Mouse (Mus musculus) NIH3T3 (cell line): Measurements from ENCODE around the gene Fem1a.

Experiments
- DNase-seq: peaks from one replicate; pipeline ENCODE4 v3.0.0-alpha.2; 2012; ENCODE audit warnings: low read depth

The Fem1a gene

DNA sequence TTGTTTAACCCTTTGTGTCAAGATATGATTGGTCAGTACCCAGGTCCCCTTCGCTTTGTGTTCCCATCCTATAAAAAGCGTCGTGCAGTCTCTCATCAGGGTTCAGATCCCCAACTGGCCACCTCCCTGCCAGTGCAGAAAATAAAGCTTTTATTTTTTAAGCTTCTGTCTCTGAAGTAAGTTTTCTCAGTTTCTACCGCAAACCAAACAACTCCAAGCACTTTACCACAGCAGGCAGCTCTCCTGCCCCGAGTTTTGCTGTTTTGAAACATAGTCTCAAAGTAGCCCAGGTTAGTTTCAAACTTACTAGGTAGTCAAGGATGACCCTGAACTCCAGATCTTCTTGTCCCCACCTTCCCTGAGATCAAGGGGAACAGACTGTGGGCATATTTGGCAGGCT, 21.7 kb downstream of the Fem1a start:
- DNase-seq = no peak

DNA sequence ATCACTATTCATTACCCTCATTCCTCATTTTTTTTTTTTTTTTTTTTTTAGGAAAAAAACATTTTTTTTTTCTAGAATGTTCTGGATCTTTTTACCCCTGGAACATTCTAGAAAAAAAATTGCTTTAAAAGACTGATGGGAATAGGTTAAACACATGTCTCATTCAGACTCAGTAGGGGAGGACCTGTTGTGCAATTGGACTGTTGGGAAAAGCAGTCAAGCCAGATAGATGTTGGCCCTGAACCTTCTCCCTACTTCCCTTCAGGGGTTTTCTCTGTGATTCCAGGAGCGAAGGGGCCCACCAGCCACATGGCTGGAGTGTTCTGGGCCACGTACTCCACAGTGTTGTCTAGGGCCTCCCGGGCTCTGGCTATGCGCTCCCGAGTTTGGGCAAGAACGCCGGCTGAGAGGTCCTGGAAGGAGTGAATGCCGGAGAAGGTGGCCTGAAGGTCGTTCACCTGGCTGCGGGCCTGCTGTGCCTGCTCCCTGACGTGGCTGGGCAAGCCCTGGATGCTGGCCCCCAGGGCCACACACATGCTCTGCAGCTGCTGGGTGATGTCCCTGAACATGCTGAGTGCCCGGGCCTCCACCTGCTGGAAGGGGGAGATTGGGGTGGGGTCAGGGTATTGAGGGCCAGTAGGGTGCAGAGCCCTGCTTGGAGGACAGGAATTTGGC, 23.0 kb downstream of the Fem1a start:
- peak; percentile 51 for DNase-seq

DNA sequence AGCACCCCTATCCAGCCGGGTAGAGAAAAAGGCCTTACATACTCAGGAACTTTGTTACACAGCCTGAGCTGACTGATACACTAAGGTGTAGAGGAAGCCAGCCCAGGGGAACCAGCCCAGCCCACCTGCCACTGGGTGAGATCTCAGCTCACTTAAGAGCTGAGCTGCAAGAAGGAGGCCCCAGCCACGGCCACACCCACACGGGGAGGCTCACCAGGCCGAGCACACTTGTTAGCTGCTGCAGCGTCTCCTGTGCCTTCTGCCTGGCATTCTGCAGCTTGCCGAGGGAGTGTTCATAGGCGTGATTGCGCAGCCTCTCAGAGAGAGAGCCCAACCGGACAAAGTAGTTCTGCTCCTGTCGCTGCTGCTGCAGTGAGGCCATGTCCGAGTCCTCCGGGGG, 24.6 kb downstream of the Fem1a start:
- DNase-seq = no peak

DNA sequence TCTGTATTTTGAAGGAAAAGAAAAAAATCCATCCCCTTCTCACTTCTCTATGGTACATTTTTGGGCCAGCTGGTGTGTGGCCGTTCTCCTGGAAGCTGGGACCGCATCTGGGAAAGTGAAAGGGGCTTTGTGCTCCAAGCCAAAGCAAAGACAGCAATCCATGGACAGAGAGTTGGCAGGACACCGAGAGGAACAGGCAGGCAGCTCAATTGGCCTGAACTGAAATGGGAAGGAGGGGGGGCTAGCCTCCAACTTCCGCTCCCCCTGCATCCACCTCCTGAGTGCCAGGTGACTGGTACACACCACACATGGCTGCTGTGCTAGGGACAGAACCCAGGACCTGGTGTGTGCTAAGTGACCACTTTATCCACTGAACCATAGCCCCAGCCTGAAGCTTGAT, 26.2 kb downstream of the Fem1a start:
- no peak for DNase-seq

DNA sequence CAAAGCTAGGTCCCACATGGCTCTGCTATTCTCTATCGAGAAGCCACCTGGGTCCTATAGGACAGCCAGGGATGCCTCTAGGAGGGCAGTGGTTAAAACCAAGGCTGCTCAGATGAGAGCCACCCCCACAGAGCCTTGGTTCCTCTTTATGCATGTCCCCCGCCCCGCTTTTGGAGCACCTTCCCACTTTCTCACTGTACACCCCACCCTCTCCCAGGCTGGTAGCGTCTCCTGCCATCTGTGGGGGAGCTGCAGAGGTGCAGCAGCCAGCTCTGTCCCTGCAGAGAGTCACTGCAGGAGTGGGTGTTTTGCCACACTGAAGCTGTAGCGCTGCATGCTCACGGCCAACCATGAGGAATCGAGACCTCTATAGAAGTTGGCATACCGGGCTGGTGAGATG, 26.7 kb downstream of the Fem1a start:
- no peak for DNase-seq

DNA sequence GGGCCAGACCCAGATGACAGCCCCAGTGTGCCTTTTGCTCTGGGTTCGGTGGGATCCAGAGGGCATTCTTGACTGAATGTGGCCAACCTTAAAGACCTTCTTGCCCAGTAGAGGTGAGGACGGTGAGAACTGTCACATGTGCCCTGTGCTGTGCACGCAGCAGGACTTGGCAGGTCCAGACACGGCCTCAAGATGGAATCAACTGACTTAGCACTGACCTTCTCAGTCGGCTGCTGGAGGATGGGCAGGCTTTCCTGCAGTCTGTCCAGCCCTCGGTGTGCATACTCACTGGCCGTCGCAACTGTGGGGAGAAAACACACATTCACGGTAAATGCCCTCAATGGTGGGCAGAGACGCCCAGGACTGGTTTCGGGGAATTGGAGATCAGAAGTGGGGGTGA, 29.4 kb downstream of the Fem1a start:
- DNase-seq = no peak

DNA sequence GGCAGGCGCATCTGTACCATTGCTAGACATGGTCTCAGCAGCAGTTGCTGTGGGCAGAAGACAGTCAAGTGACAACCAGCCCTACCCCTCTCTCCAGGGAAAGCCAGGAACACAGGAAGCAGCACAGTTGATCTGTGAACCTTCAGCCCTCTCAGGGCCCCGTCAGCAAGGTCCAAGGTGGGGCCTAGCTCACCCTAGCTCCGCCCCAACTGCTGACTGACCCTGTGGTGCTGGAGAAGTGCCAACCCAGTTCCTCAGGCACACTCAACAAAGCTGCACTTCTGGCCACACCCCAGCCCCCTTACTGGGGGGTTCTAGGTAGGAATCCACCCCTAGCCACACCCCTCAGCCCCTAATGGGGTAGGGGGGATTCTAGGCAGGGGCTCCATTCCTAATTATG, 31.2 kb downstream of the Fem1a start:
- peak; percentile 50 for DNase-seq

DNA sequence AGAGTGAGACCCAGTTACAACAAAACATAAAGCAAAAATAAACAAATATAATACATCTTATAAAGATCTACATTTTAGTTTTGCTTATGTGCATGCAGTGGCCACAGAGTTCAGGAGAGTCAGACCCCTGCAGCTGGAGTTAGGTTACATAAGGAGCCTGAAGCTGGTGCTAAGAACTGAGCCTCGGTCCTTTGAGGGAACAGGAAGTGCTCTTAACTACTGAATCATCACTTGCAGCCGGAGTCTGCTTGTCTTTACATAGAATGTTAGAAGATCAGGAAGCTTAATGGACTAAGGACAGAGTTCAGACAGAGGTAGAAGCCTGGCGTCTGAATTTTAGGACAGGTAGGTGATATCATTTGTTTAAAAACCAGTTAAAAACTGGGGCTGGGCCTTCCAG, 32.3 kb downstream of the Fem1a start:
- no peak for DNase-seq

DNA sequence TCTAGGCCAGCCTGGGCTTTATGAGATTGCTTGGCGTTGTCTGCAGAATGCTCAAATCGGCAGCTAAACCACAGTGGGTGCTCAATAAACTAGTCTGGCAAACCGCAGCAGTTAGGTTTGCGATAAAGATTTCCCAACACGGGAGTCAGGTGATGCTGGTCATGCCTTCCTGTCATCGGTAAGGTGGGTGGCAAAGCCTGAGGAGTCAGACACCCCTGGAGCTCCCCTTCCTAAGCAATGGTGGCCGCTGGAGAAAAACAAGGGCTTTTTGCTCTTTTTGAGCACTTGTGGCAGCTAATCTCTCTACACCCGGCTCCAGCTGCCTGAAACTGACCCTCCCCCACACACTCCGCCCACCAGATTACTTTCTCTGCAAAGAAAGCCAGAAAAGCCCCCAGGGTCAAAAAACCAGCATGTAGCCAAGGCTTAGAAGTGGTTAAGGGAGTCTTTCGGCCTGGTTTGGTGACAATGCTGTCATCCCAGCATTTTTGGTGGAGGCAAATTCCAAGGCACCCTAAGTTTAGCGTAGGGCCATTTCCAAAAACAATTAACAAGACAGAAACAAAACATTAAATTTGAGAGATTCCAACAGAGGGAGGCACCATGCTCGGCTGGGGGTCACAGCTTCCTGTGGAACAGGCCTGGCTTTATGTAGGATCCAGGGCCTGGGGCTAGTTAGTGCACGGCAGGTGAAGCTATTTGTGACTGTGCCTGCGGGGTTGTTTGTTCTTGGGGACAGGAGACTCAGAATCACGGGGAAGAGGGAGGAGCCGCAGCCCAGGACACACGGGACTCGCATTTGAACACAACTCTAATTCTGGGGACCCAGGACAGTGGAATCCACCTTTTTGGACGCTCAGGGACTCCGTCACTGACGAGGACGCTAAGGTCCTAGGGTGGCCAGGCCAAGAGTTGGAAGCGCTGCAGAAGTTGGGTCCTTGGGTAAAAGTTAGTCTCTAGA, 33.0 kb downstream of the Fem1a start:
- DNase-seq = peak; percentile 70

DNA sequence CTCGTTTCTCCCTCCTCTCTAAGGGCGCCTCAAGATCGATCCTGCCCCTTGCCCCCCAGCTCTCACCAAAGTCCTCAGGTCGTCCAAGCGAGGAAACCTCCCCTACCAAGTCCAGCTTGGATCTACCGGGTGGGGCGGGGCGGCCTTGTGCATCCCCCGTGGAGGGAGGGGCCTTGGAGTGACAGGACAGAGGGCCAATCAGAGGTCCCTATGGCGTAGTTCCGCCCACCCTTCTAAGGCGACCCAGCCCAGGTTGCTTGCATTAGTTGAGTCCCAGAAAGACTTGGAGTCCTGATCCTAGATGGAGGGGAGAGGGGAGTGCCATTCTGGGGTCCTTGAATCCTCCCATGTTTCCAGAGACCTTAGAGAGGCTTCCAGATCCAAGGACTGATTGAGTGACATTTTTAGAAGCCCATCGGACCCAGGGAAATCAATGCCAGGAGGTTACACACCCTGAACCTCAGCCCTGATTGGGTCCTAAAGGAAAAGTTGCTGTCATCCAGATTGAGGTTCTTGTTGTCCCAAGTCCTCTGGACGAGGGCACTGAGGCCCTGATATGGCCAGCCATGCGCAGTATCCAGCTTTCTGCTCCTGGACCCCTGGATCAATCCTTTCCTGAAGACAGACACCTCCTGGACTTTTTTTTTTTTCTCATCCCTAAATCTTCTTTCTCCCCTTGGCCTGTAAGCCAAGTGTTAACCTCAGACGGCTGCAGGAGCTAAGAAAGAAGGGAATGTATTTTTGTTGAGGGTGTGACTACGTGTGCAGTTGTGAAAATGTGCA, 34.0 kb downstream of the Fem1a start:
- peak; percentile 99 for DNase-seq

DNA sequence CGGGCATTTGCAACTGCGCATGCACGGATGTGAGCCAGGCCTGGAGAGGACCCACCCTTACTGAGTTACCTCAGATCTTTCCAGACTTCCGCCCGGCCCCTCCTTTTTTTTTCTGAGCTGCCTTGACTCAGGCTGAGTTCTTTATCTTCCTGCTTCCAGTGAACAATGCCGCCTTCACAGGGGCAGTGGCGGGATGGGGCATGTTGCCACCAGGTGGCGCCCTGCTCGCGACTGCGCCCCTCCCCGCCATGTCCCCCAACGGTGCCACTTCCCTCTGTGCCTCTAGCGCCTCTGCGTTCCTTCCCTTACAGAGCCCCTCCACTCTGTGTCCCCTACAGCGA, 34.5 kb downstream of the Fem1a start:
- peak; percentile 97 for DNase-seq

DNA sequence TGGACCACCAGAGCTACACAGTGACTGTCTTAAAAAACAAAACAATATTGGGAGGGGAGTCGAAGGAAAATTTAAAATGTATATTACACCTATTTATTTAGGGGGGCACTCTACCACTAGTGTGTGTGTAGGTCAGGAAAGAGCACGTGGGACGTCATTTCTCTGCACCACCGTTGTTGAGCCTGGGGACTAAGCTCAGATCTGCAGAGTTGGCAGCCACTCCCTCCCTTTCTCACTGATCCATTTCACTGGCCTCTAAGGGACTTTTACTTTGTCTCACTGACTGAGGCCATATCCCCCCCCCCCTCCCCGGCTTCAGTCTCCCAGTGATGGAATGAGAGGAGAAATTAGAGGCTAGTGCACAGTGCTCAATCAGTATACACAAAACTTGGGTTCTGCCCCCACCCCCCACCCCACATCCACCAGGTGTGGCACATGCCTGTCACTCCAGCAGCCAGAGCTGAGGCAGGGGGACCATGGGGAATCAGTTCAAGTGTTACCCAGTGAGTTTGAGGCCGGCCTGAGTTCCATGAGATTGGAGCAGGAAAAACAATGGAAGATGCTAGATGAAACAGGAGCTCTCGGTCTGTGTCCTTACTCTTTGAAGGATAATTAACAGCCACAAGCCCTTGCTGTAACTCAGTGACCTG, 35.3 kb downstream of the Fem1a start:
- no peak for DNase-seq

DNA sequence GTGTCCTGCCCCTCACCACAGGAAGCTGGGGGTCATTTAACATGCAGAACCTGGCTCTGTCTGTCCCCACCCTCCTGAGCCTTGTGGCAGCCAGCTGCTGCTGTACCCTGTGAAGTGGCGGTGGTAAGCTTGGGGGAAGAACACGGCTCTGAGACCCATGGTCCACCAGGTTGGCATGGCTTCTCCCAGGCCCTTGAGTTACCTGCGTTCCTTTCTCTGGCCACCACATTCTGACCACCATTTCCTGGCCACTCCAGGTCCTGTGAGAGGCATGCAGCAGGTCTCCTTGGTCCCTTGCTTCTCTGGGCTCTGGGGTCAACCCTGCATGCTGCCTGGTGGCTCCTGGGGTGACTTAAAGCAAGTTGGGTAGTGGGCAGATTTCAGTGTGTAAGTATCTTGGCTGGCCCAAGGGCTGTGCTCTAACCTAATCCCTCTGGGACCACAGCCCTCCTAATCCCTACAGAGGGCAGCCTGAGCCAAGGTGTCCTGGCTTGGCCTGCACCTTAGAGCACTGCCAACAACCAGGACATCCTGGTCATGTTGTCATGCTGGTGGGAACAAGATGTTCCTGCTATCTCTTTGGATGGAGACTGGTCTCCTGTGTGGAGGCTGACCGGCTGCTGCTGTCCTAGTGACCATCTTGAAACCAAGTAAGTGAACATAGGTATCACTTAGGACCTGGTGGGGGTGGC, 36.1 kb downstream of the Fem1a start, which contains the start of gene Plin3:
Gene Plin3 (minus strand): TSS at position 343 of the 692 bp plus-strand sequence.
- no peak for DNase-seq

DNA sequence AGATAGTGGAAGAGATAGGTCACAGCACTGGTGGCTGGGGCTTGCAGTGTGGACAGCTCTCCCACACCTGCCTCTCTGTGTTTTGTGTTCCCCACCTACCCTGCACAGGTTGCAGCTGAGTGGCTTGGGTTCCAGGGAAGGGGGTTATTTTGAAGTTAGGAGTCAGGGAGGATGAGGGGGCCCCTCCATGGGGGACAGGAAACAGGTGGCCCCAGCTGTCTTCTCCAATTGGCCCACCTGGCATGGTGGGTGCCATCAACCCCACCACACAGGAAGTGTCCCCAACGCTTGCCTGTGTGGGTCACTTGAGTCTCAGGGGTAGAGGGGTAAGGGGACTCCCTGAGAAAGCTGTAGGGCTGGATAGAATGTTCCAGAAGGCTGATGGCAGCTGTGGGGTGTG, 36.7 kb downstream of the Fem1a start:
- no peak for DNase-seq

DNA sequence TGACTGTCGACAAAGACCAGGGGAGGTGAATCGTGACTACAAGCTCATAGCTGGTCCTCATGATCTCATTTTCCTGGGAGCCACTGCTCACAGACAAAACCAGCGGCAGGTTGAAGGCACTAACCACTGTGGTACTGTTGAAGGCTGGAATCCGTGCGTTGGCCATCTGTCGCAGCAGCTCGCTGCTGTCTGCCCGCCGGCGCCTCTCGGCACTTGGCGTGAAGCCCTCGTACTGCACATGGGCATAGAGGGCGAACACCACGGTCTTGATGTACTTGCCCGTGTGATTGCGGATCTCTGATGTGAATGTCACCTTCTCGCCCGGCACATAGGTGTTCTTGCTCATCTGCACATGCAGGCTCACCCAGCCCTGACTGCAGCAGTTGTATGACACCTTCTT, 37.6 kb downstream of the Fem1a start:
- DNase-seq = no peak

DNA sequence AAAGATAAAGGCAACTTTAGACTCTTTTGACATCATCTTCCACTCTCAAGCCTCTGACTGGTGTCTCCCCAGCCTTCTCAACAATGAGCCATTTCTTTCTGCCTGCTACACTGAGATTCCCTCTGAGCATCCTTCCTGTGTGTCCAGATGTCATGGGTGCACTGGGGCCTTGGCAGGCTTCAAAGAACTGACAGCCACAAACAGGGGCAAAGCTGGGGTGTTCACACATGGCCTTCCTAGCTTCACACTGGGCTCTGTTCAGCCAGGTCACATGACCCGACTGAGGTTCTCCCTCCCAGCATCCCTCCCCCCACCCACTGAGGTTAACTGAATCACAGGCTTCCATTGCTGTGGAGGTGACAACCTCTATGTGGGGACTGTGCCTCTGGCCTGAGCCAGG, 39.6 kb downstream of the Fem1a start:
- no peak for DNase-seq

DNA sequence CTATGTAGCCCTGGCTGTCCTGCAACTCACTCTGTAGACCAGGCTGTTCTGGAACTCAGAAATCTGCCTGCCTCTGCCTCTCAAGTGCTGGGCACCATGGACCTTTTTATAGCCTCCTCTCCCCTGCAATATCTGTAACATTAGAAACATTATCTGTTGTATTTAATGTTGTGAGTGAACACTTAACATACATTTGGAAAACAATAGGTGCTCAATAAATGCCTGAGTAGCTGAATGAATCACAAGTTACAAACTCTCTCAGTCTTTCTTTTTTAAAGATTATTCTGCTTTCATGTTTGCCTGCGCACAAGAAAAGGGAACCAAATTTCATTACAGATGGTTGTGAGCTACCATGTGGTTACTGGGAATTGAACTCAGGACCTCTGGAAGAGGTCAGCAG, 41.6 kb downstream of the Fem1a start:
- DNase-seq = no peak

DNA sequence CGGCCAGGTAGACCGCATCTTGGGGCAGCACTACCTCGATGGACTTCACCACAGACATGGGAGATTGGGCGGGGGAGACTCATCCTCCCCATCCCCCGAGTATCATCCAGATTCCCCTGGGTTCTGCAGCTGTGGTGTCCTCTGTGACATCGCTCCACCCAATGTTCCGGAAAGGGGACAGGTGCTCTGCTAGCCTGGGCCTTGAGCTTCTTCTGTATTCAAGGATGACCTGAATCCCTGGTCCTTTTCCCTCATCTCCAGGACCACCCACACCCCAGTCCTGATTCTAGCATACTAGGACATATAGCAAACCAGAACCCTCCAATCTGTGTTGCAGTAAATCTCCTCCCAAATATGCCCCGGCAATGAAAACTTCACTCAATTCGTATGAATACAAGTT, 43.6 kb downstream of the Fem1a start, which contains the start of gene Arrdc5:
Gene Arrdc5 (minus strand): TSS at position 101 of the 400 bp plus-strand sequence.
- no peak for DNase-seq

DNA sequence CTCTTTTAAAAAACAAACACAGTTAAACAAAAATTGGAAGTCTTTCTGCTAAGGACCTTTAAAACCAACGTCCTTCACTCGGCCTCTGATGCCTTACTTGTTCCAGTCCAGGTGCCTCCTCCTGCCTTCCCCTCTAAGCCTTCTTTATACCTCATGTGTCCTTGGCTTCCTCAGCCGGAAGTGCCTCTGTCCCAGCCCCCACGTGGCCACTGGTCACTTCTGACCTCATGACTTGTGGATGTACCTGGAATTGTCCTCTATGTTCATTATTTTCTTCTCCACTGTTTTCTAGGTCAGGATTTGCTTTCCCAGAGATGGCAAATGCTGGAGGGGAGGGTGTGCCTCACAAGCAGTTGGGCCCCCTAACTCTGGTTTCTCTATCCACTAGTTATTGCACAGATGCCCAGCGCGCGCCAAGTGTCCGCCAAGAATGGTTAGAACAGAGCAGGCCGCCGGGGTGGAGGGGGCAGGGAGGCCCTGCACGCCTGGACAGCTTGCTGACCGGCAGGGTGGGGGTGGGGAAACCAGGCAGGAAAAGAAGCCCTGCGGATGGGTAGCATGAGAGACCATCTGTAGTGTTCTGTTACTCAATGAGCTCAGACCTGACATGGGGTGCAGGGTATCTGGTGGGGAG, 45.9 kb downstream of the Fem1a start:
- DNase-seq = peak; percentile 59

DNA sequence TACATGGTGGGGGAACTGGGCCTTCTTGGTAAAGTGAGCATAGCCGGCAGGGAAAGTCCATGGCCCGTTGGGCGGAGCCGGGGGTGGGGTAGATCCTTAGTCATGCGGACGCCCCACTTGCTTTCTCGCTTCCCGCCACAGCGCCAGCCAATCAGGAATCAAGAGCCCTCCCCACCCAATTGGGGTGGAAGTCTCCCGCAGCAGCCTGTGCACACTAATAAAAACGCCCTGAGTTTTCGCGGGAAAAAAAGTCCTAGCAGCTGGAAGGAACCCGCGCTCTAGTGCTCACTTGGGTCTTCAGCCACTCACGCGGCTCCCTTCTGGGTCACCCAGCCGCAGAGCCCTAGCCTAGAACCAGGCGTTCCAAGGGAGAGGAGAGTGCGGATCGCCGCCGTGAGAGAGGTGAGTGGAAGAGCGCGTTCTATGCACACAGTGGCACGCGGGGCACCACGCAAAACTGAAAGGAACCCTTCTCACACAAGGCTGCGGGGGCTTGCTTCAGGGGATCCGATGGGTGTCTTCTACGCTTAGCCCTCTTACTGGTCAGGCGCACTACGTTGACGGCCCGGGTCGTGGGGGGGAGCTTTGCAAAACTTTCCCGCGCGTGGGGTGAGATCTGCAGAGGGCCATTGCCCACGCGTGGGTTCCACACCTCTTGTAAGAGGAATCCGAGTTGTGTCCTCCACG, 46.7 kb downstream of the Fem1a start, which contains the start of gene Uhrf1:
Gene Uhrf1 (plus strand): TSS at position 162 of the 687 bp plus-strand sequence.
- DNase-seq = peak; percentile 95
